Mouse (Mus musculus) forebrain, embryonic 14.5 days (tissue): ENCODE results near the gene Amdhd2. TPM values are rescaled to one million over a fixed set of nuclear protein-coding genes. Genes with fewer than 3 reads are reported as not detected.

Experiments used
- ATAC-seq: fragments of 200-750 bp; cut with Nextera tagmentation; 2 replicates; pipeline ENCODE4 v1.8.0; 2017; ENCODE audit warnings: mild to moderate bottlenecking, moderate library complexity
- DNase-seq: peaks from one replicate; pipeline ENCODE4 v3.0.0-alpha.2; 2015; ENCODE audit warnings: low spot score
- H3K27ac ChIP-seq: fragments of 300-500 bp; sonication (generic); 2 replicates; pipeline ENCODE4 v1.5.1; 2014; ENCODE audit warnings: low read depth, mild to moderate bottlenecking, control low read depth, low read length, moderate library complexity
- H3K27me3 ChIP-seq: fragments of 300-500 bp; sonication (generic); replicated peaks from 2 replicates; pipeline ENCODE4 v1.6.1; 2014; ENCODE audit warnings: low read length, control low read depth, mixed read lengths; ENCODE audit not compliant: control insufficient read depth, insufficient read depth
- H3K36me3 ChIP-seq: fragments of 300-500 bp; sonication (generic); 2 replicates; pipeline ENCODE4 v1.6.1; 2014; ENCODE audit warnings: low read length, control low read depth; ENCODE audit not compliant: control insufficient read depth, insufficient read depth
- H3K4me1 ChIP-seq: fragments of 300-500 bp; sonication (generic); 2 replicates; pipeline ENCODE4 v1.6.1; 2014; ENCODE audit warnings: antibody characterized with exemption, low read length, control low read depth; ENCODE audit not compliant: control insufficient read depth, insufficient read depth
- H3K4me2 ChIP-seq: fragments of 300-500 bp; sonication (generic); 2 replicates; pipeline ENCODE4 v1.6.1; 2014; ENCODE audit warnings: mild to moderate bottlenecking, control low read depth, low read length
- H3K4me3 ChIP-seq: fragments of 300-500 bp; sonication (generic); 2 replicates; pipeline ENCODE4 v1.5.1; 2014; ENCODE audit warnings: low read depth, low read length, control low read depth
- H3K9ac ChIP-seq: fragments of 300-500 bp; sonication (generic); 2 replicates; pipeline ENCODE4 v1.6.1; 2014; ENCODE audit warnings: mild to moderate bottlenecking, low read length, control low read depth, moderate library complexity
- H3K9me3 ChIP-seq: fragments of 300-500 bp; sonication (generic); replicated peaks from 2 replicates; pipeline ENCODE4 v1.6.1; 2016; ENCODE audit warnings: low read length, control low read depth, mixed read lengths; ENCODE audit not compliant: control insufficient read depth
- WGBS: fragments of 180-500 bp; shearing (Covaris S2); extraction: QIAGEN DNeasy Blood & Tissue Kit; methylation state at CpG from one replicate; pipeline ENCODE4 v1.1.7; 2014; 5-methylcytosine and 5-hydroxymethylcytosine counted together
- polyA plus RNA-seq: library from polyadenylated mRNA; unstranded; fragments of >200 nt; fragmentation: Nextera tagmentation; extraction: Ambion mirVana; gene quantifications from 2 replicates; pipeline ENCODE4 v1.2.1, GENCODE M21; 2014

Gene Amdhd2
- polyA plus RNA-seq, 1 experiment from 2014 or later, result 29.6 TPM

DNA sequence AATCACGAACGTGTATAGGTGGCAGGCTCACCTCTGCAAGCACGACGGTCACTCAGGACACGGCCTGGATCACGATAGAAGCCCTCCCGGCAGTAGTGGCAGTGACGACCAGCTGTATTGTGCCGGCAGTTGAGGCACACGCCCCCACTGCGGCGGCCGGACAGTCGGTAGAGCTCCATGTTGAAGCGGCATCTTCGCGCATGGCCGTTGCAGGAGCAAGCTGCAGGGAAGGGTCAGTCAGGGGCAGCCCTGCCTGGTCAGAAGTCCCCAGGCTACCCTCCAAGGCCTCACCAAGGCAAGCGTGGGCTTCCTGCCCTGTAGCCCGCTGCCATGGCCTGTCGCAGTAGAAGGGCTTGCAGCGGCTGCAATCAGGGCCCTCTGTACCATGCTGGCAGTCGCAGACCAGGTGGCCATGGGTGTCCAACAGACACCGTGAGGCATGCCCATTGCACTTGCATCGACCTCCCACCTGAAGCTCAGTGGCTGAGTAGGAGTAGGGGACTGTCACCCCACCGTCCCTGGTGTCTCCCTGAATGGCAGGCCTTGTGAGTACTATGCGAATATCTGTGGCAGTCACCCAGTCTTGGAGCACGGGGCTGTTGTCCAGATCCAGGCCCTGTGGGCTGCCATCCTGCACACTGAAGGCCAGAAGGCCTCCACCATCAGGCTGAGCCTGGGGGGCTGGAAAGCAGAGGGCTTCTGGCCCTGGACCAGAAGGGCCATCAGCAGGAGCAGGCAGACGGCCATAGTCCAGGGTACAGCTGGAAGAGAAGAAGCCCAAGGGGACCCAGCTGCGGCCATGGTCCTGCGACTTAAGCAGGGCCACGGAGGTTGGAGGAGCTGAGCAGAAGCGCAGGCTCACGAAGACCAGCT lies 44.4 kb upstream of the Amdhd2 start:
- DNase-seq (no peak), ATAC-seq (no peak)
- Histone ChIP-seq H3K9me3 (no peaks in the 10 kb centered on the region), H3K4me1 (peaks cover 54% of the 10 kb centered on the region), H3K4me2 (peak overlapping the region; percentile 97), H3K27ac (no peak overlapping the region), H3K4me3 (peak overlapping the region; percentile 46), H3K36me3 (no peaks in the 10 kb centered on the region), H3K9ac (peak overlapping the region; percentile 88), H3K27me3 (peaks cover 20% of the 10 kb centered on the region)
- WGBS, result 63% methylated on average over 34 of the region's 34 CpGs

DNA sequence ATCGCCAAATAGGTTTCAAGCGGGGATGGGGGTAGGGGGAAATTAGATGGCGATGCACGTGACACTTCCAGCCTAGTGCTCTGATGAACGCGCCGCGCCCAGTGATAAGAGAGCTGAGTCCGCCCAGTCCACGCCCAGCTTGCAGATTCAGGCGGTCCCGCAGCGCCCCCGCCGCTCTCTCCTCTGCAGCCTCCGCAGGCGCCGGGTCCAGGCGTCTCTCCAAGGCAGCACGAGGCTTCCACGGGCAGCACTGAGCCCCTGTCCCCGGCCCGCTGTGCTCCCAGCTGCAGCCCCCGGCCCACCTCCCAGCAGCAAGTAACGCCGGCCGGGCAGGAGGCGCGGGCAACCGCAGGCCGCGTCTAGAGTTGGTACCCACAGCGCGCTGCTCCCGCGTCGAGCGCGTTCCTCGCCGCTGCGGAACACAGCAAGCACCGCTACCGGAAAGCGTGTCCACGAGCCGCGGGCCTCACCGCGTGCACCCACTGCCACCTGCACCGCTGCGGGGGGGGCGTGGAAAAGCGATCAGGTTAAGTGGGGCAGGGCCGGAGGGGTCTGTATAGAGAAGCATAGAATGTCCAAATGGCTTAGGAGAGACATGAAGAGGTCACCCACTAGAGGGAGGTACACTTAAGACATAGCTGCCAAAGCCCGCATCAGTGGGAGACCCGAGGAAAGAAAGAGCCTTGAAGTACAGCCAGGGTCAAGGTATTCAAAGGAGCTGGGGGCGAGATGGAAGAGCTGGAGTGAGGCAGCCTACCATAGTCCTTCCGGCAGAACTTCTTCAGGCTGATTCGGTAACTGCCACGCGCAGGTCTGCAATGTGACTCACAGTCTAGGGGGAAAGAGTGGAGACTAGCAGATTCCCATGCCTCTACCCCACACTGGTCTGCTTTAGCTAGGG lies 43.1 kb upstream of the Amdhd2 start:
- H3K27me3 ChIP-seq, result peaks cover 20% of the 10 kb centered on the region
- ATAC-seq (peak; percentile 40), DNase-seq (peak; percentile 70)
- H3K4me3 ChIP-seq, result peak overlapping the region; percentile 65
- H3K27ac ChIP-seq, result peak overlapping the region; percentile 65; the same call in 1 of the 2 replicates
- H3K9me3 ChIP-seq, result no peaks in the 10 kb centered on the region
- H3K4me1 ChIP-seq, result peaks cover 49% of the 10 kb centered on the region
- 8% methylated on average over 59 of the region's 62 CpGs for WGBS
- H3K4me2 ChIP-seq, result peak overlapping the region; percentile 97
- peak overlapping the region; percentile 77 for H3K9ac ChIP-seq
- H3K36me3 ChIP-seq, result no peaks in the 10 kb centered on the region

DNA sequence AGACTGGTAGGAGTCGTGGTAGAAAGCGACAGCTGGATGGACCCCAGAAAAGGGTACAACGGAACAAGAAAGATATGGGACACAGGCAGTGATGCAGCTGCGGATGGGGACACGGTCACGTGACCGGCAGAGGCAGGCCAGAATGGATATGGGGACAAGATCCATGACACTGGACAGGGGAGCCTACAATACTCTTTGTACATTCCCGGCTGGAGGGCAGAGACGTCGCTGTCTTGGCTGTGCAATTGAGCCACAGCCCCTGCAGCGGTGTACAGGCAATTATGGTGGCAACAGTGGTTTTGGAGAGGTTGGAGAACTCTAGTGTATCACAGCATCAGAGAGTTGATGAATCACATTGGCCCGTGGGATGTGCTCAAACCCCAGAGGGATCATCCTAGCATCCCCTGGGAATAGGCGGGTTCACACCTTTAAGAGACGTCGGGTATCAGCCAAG lies 42.4 kb upstream of the Amdhd2 start:
- Histone ChIP-seq H3K4me1 (peaks cover 41% of the 10 kb centered on the region), H3K9ac (peak overlapping the region; percentile 77), H3K36me3 (no peaks in the 10 kb centered on the region), H3K4me2 (peak overlapping the region; percentile 97), H3K27me3 (peaks cover 20% of the 10 kb centered on the region), H3K4me3 (peak overlapping the region; percentile 65), H3K9me3 (no peaks in the 10 kb centered on the region), H3K27ac (peak overlapping the region; percentile 65; the same call in 1 of the 2 replicates)
- 7% methylated on average over 15 of the region's 15 CpGs for WGBS
- DNase-seq, result peak; percentile 45
- peak; percentile 32 for ATAC-seq

DNA sequence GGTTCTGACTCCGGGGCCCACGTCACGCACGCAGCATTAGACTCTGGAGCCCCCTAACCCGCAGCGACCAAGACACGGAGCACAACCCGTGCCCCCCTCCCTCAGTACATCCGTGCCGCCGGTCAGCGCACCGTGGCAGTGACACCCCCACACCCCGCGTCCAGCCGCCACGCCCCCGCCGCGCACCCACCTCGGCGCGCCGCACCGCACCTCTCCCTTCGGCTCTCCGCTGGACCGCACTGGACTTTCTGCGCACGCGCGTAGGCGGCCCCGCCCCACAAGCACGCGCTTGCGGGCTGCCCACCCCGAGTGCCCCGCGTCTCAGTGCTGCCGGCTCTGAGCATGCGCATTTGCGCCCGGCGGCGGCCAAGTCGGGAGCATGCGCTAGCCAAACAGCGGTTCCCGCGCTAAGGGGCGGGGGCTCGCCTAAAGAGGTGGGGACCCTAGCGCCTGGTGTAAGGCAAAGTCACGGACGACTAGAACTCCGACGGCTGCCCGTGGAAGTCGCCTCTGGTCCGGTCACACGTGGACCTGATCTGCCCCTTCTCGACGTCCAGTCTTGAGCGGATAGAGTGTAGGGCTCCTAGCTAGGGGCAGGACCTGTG lies 41.8 kb upstream of the Amdhd2 start, which contains the start of gene Tbc1d24:
TSS of gene Tbc1d24 (minus strand) at position 279 of the 605 bp plus-strand sequence.
- Histone ChIP-seq H3K27me3 (peaks cover 20% of the 10 kb centered on the region), H3K27ac (peak within 1 kb of the TSS; percentile 65; the same call in 1 of the 2 replicates), H3K36me3 (no peaks in the 10 kb centered on the region), H3K4me2 (peak within 1 kb of the TSS; percentile 97), H3K9me3 (no peaks in the 10 kb centered on the region), H3K4me1 (peaks cover 40% of the 10 kb centered on the region), H3K4me3 (peak within 1 kb of the TSS; percentile 65), H3K9ac (peak within 1 kb of the TSS; percentile 77)
- ATAC-seq, result peak; percentile 80
- DNase-seq, result peak; percentile 97
- under 1% methylated on average over 65 of the region's 65 CpGs for WGBS

DNA sequence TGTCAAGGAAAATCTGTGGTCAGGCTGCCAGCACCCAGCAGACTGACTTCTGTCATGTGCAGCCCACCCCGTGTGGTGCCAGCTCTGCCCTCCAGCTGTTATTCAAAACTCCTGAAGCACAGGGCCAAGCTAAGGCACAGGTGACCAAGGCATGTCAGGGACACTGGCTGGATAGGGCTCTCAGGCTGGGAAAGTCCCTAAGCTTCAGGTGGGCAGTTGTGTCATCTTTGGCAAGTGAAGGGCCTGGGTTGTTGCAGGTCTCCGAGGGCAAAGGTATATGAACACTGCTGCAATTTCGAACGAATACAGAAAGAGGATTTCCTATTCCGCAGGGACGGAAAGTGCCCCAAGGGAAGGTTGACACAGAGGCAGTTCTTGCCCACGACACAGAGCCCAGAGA lies 41.3 kb upstream of the Amdhd2 start:
- Histone ChIP-seq H3K4me3 (peak overlapping the region; percentile 65), H3K9ac (peak overlapping the region; percentile 77), H3K27me3 (peaks cover 18% of the 10 kb centered on the region), H3K4me2 (peak overlapping the region; percentile 97), H3K4me1 (peaks cover 40% of the 10 kb centered on the region), H3K27ac (no peak overlapping the region), H3K36me3 (no peaks in the 10 kb centered on the region), H3K9me3 (no peaks in the 10 kb centered on the region)
- DNase-seq (peak; percentile 10), ATAC-seq (no peak)
- 17% methylated on average over 7 of the region's 7 CpGs for WGBS

DNA sequence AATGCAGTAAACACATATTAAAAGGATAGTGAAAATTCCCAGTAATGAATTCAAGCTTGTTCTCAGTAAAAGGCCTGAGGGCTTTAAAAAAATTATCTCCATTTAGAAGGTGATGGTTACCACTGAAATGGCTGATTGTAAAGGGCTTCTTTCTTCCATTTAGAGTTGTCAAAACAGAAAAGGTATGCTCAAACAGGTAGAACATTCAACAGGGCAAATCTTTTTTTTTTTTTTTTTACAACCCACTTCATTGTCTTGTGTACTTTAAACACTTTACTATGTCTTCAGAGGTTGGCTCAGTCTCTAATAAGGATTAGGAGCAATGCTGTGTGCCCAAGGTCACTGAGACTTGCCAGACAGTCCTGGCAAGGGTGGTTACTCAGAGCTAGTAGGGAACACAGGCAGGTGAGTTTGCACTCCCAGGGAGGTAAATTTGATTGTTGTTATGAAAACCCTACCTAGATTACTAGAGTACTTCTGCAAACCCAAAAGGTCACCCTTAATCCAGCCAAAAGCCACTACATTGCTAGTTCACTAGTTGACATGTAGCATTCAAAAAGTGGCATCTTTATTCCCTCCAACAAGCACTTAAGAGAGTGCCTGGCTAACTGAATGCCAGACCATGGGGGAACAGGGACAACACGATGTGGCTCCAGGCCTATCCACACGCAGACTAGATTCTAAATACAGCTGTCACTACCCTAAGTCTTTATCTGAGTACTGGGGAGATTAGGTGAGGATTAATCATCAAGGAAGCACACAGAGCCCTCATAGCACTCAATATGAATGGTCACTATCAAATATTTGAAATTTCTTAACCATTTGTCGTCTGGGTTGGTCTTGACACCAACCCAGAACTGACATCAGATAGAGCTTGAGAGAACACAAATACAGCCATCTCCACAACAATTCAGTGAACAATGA lies 40.3 kb upstream of the Amdhd2 start:
- peaks cover 18% of the 10 kb centered on the region for H3K27me3 ChIP-seq
- H3K9ac ChIP-seq, result peak overlapping the region; percentile 77; the same call in 1 of the 2 replicates
- H3K9me3 ChIP-seq, result no peaks in the 10 kb centered on the region
- H3K4me3 ChIP-seq, result peak overlapping the region; percentile 65; the same call in 1 of the 2 replicates
- no peak overlapping the region for H3K27ac ChIP-seq
- WGBS, result 79% methylated on average over 3 of the region's 3 CpGs
- peaks cover 33% of the 10 kb centered on the region for H3K4me1 ChIP-seq
- DNase-seq, result no peak
- no peaks in the 10 kb centered on the region for H3K36me3 ChIP-seq
- H3K4me2 ChIP-seq, result peak overlapping the region; percentile 97
- ATAC-seq, result no peak

DNA sequence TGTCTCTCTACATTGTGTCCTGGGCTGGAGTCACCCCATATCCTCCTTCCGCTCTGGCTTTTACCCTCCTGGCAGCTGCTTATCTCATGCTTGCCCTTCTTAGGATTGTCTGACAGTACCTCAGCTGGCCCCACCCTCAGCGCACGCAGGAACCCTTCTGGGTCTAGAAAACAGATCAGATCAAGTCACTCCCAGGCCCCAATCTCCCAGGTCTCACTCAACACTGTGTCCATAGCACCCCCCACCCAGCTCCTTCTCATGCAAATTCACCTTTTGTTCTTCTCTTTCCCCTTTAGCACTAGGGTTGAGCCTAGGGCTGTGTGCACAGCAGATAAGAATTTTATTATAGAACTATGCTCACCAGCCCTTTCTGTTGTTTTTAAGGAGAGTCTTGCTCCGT lies 39.5 kb upstream of the Amdhd2 start:
- no peak overlapping the region for H3K4me2 ChIP-seq
- ATAC-seq, result no peak
- H3K9ac ChIP-seq, result 0 out of 2 replicates have a peak overlapping the region, but pooled peaks have one; percentile 1
- no peaks in the 10 kb centered on the region for H3K9me3 ChIP-seq
- H3K4me1 ChIP-seq, result peaks cover 26% of the 10 kb centered on the region
- H3K36me3 ChIP-seq, result no peaks in the 10 kb centered on the region
- H3K27me3 ChIP-seq, result peaks cover 15% of the 10 kb centered on the region
- whole genome bisulfite sequencing, result 39% methylated on average over 4 of the region's 4 CpGs
- H3K27ac ChIP-seq, result no peak overlapping the region
- H3K4me3 ChIP-seq, result no peak overlapping the region
- no peak for DNase-seq
